Mouse (Mus musculus) hindbrain, embryonic 15.5 days (tissue): Measurements from ENCODE around the gene Ap3b1. TPM values are rescaled to one million over a fixed set of nuclear protein-coding genes. Genes with fewer than 3 reads are reported as not detected.

Experiments used
- ATAC-seq: fragments of 200-750 bp; cut with Nextera tagmentation; 2 replicates; pipeline ENCODE4 v1.8.0; 2017; ENCODE audit warnings: low read depth, moderate number of reproducible peaks, moderate TSS enrichment; ENCODE audit not compliant: low FRiP score
- H3K27ac ChIP-seq: fragments of 300-500 bp; sonication (generic); replicated peaks from 2 replicates; pipeline ENCODE4 v1.5.1; 2015; ENCODE audit warnings: mild to moderate bottlenecking, inconsistent platforms
- H3K27me3 ChIP-seq: fragments of 300-500 bp; sonication (generic); 2 replicates; pipeline ENCODE4 v1.6.1; 2015; ENCODE audit warnings: control low read depth, inconsistent platforms
- H3K36me3 ChIP-seq: fragments of 300-500 bp; sonication (generic); 2 replicates; pipeline ENCODE4 v1.6.1; 2015; ENCODE audit warnings: control low read depth, inconsistent platforms
- H3K4me1 ChIP-seq: fragments of 300-500 bp; sonication (generic); replicated peaks from 2 replicates; pipeline ENCODE4 v1.6.1; 2015; ENCODE audit warnings: control low read depth, inconsistent platforms
- H3K4me2 ChIP-seq: fragments of 300-500 bp; sonication (generic); 2 replicates; pipeline ENCODE4 v1.6.1; 2015; ENCODE audit warnings: moderate library complexity, mild to moderate bottlenecking, inconsistent platforms
- H3K4me3 ChIP-seq: fragments of 300-500 bp; sonication (generic); 2 replicates; pipeline ENCODE4 v1.5.1; 2015; ENCODE audit warnings: mild to moderate bottlenecking, inconsistent platforms
- H3K9ac ChIP-seq: fragments of 300-500 bp; sonication (generic); 2 replicates; pipeline ENCODE4 v1.6.1; 2015; ENCODE audit warnings: inconsistent platforms
- H3K9me3 ChIP-seq: fragments of 300-500 bp; sonication (generic); 2 replicates; pipeline ENCODE4 v1.6.1; 2016; ENCODE audit warnings: control low read depth, inconsistent platforms
- WGBS: fragments of 180-500 bp; shearing (Covaris S2); methylation state at CpG from one replicate; pipeline ENCODE4 v1.1.7; 2015; 5-methylcytosine and 5-hydroxymethylcytosine counted together
- microRNA-seq: library from miRNA; unstranded; fragments of <30 nt; microRNA quantifications from one replicate; pipeline ENCODE4, GENCODE M21; 2016
- polyA plus RNA-seq: library from polyadenylated mRNA; unstranded; fragments of >200 nt; fragmentation: Nextera tagmentation; extraction: Ambion mirVana; gene quantifications from 2 replicates; pipeline ENCODE4 v1.2.1, GENCODE M21; 2015

Ap3b1 gene
- polyA plus RNA-seq, 1 experiment from 2014 or later, result 27.5 TPM

DNA sequence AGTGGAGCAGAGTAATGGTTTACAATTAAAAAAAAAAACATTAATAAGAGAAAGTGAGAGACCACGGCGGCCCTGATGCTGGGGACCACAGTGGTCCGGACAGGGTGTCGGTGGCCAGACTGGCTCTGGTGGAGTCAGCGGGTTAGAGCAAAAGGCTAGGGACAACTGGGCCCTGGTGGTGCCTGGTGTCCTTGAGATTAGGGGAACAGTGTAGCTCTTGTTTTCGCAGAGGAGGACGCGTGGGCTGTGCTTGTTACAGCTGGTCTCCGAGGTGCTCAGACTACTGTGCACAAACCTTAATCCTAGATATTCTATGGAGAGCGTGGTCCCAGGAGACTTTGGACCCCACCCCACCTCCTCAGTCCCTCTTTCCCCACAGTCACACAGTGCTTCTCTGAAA, 250.2 kb downstream of the Ap3b1 start:
- Histone ChIP-seq H3K4me3 (no peak overlapping the region), H3K36me3 (no peaks in the 10 kb centered on the region), H3K9ac (no peak overlapping the region), H3K27me3 (peaks cover 56% of the 10 kb centered on the region), H3K4me2 (no peak overlapping the region), H3K9me3 (no peaks in the 10 kb centered on the region), H3K4me1 (peaks cover 10% of the 10 kb centered on the region; the same call in 1 of the 2 replicates), H3K27ac (no peak overlapping the region)
- 71% methylated on average over 10 of the region's 10 CpGs for WGBS
- no peak for ATAC-seq

Small RNA genes lying within 50 kb of the gene (microRNA-seq; reads per million reads assigned to microRNA genes)
- gene Gm25109, result not detected

Other genes with a start within 250 kb of the Ap3b1 start
- gene Scamp1, start 73.1 kb upstream of the Ap3b1 start, polyA plus RNA-seq, result 160 and 168 TPM in 2 replicates